Mouse (Mus musculus): ENCODE data around the gene 1700003E16Rik.

The 1700003E16Rik gene

DNA sequence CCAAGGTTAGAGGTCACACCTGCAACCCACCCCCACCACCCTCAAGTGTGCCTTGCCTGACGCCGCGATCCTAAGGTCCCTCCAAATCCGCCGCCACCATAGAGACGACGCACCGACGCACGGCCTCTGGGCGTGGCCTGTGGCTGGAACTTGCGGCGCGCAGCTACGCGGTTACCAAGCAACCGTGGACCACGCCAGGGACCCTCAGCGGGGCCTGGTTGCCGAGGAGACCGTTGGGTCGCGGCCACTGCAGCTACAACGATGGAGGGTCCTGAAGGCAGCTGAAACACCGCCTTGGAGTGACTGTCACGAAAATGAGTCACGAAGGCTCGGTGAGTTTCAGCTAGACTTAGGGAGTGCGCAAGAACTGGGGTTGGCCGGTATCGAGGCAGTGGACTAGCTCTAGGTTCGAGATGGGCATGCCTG lies at the start of gene 1700003E16Rik, which contains the start of gene Wdr54:
1700003E16Rik (plus strand) TSS at position 146 of the 426 bp plus-strand sequence.
Wdr54 (minus strand) TSS at position 139 of the 426 bp plus-strand sequence.
- peak in 1 of 2 experiments; percentile 46 for DNase-seq

GRCm38 (mm10) chr6:83107566-83108400 lies 48.4 kb upstream of the 1700003E16Rik start:
- DNase-seq: peak; percentile 62 to 79

DNA sequence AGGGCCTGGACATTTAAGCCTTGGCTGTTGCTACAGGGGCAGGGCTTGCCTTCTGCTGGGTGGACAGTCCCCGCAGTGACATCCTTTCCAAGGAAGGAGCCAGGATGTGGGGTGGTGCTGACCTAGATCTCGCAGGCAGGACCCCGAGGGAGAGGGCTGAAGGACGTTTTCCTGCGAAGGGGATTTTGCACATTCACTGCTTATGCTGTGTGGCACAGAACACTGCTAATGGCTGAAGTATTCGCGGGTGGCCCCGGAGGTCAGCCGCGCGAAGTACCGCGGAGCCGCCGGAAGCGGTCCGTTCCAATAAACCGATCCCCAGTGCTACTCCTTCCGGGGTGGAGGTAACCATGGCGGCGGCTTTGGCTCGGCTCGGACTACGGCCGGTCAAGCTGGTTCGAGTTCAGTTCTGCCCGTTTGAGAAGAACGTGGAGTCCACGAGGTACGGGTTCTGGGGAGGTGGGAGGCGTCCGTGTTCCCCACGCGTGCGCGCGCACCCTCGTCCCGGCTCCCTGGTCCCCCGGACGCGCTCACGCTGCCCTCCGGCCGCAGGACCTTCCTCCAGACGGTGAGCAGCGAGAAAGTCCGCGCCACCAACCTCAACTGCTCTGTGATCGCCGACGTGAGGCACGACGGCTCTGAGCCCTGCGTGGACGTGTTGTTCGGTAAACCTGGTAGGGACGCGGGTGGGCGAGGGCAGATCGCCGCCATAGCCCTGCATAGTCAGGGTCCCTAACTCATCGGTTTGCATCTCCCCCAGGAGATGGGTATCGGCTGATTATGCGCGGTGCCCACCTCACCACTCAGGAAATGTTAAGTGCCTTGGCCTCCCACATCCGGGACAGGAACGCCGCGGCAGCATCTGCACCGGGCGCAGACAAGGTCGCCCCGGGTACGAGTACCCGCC lies 47.2 kb upstream of the 1700003E16Rik start, which contains the start of gene Mrpl53:
Mrpl53 (plus strand) TSS at position 279 of the 907 bp plus-strand sequence.
- DNase-seq: peak; percentile 65 to 80

- DNase-seq: no peak
Observed at GRCm38 (mm10) chr6:83111510-83112136, 44.6 kb upstream of the 1700003E16Rik start.

DNA sequence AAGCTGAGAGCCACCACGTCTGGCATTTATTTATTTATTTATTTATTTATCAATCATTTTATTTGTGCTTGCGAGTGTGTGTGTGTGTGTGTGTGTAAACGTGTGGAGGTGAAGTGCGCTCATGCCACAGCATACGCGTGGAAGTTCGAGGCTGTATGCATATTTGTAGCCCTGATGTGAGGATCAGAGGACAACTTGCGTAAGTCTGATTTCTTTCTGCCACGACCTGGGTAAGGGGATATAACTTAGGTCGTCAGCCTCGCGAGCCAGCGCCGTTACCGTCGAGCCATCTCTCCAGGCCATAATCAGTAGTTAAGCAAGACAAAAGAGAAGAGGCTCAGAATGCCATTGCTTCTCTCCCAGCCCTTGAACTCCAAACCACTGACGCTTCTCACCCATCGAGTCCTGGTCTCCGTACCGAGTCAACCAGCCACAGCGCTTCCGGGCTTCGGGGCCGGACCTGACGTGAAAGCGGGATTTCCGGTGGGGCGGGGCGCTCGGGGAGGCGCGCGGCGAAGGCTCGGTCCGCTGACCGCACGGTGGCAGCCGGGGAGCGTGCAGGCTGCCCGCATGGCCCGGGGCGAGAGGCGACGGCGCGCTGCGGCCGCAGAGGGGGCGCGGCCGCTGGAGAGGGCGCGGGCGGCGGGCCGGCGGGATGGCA lies 41.1 kb upstream of the 1700003E16Rik start, which contains the start of gene Mogs:
Mogs (plus strand) TSS at position 486 of the 661 bp plus-strand sequence.
- DNase-seq: peak; percentile 90 to 95

DNA sequence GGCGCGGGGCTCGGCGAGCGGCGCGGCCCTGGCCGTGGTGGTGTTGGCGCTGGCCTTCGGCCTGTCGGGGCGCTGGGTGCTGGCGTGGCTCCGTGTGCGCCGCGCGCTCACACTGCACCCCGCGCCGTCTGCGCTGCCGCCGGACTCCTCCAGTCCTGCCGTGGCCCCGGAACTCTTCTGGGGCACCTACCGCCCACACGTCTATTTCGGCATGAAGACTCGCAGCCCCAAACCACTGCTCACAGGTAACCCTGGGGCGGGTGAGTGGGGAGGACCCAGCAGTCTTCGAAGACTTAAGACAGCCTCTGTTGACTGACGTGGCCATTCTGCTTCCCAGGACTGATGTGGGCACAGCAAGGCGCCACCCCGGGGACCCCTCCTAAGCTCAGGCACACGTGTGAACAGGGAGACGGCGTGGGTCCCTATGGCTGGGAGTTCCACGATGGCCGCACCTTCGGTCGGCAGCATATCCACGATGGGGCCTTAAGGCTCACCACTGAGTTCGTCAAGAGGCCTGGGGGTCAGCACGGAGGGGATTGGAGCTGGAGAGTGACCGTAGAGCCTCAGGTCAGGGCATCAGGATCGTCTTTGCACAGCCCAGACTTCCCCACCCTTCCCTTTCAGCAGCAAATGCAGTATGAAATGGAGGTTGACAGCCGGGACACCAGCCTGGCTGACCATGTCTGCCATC lies 40.4 kb upstream of the 1700003E16Rik start:
- DNase-seq: no peak

GRCm38 (mm10) chr6:83116373-83117164 lies 39.6 kb upstream of the 1700003E16Rik start:
- no peak for DNase-seq

GRCm38 (mm10) chr6:83117165-83117438 lies 39.1 kb upstream of the 1700003E16Rik start:
- no peak for DNase-seq

- DNase-seq: no peak
Observed at GRCm38 (mm10) chr6:83117616-83118015, 38.6 kb upstream of the 1700003E16Rik start.

DNA sequence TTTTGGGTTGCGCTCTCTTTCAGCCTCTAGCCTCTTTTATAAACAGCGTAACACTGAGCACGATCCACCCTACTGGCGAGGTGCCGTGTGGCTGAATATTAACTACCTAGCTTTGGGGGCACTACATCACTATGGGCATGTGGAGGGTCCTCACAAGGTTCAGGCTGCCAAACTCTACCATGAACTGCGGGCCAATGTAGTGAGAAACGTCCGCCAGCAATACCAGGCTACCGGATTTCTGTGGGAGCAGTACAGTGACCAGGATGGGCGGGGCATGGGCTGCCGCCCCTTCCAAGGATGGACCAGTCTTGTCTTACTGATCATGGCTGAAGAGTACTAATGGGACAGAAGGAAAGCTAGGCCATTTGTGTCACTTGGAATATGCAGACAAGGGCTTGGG lies 37.8 kb upstream of the 1700003E16Rik start:
- no peak for DNase-seq

GRCm38 (mm10) chr6:83118825-83119733 lies 37.1 kb upstream of the 1700003E16Rik start:
- DNase-seq: no peak

DNA sequence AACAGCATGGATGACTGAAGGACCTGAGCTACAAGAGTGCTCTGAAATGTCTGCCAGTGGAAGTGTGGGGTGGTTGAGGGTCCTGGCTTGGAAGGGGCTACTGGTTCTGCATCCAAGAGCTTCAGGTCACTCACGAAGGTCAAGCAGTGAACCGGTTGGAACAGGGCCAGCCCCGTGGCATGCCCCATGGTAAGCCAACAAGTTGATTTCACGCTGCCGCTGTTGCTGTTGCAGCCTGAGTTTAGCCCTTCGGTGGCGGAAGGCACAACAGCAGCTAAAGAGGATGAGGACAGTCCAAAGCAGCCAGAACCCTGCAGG lies 36.5 kb upstream of the 1700003E16Rik start:
- peak in 1 of 2 experiments; percentile 17 for DNase-seq

DNA sequence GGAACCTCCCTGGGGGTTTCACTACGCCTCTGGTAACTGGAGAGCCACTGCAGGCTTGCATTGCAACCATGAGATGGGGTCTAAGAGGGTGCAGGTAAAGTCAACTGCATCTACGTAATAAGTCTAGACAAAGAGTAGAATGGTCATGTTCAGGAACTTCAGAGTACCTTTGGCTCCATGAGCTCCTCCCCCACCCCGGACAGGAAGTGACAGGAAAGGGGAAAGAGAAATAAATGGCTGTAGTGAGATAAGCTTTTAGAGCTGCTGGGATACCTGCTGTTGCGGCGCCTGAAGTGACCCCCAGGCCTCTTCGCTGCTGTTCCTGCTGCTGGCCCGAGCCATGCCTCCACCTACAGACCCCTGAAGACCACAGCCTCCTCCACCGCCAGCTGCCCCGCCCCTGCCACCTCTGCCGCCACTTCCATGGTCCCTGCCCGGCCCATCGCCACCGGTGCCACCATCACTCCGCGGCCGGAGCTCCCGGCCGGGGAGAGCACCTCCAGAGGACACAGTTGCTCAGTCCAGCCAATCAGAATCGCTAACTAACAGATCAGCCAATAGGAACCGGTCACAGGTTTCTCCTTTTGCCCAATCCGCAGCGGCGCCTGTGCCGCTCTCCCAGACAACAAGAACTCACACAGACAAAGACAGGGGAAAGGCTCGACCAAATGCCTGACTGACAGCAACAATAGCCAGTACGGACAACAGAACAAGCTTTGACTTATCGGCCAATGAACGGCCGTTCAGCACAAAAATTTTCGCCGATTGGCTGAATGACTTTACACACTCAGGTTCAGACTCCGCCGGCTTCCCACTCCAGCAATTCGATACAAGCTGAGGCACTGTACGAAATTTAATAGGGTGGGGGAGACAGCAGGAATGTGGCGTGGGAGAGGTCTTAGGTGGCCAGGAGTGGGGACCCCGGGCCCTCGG lies 35.0 kb upstream of the 1700003E16Rik start, which contains the start of gene Wbp1:
Wbp1 (minus strand) TSS at position 630 of the 933 bp plus-strand sequence.
- DNase-seq: peak; percentile 78 to 87

- no peak for DNase-seq
Observed at GRCm38 (mm10) chr6:83121863-83122710, 34.1 kb upstream of the 1700003E16Rik start.

- no peak for DNase-seq
Observed at GRCm38 (mm10) chr6:83122961-83123360, 33.2 kb upstream of the 1700003E16Rik start.

- DNase-seq: peak; percentile 76 to 84
Observed at GRCm38 (mm10) chr6:83124851-83125312, 31.3 kb upstream of the 1700003E16Rik start.

DNA sequence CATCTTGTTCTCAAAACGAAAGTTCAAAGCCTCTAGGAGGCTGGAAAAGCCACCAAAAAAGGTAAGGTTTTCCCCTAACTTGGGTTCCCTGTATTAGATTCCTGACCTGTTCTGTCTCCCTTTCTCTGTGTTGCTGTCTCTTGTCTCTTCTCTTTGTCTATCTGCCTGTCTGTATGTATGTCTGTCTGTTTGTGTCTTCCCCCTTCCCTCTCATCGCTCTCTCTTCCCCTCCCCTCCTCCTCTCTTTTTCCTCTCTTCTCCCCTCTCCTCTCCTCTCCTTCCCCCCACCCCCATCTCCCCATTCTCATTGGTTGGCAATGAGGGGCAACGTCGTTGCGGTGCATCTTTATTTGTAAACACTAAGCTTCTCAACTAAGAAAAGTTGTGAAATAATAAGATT lies 30.9 kb upstream of the 1700003E16Rik start, which contains the start of gene Ino80b:
Ino80b (minus strand) TSS at position 101 of the 400 bp plus-strand sequence.
- no peak for DNase-seq

All from spleen, adult 18-20 months (tissue).